Mouse (Mus musculus) hindbrain, embryonic 14.5 days (tissue): ENCODE data around the gene Gm6793. TPM values are rescaled to one million over a fixed set of nuclear protein-coding genes. Genes with fewer than 3 reads are reported as not detected.

ENCODE experiments used
- ATAC-seq: fragments of 200-750 bp; cut with Nextera tagmentation; 2 replicates; pipeline ENCODE4 v1.8.0; 2017; ENCODE audit warnings: moderate number of reproducible peaks, mild to moderate bottlenecking, moderate TSS enrichment, moderate library complexity; ENCODE audit not compliant: low FRiP score
- DNase-seq: peaks from one replicate; pipeline ENCODE4 v3.0.0-alpha.2; 2015; ENCODE audit warnings: low spot score
- H3K27ac ChIP-seq: fragments of 300-500 bp; sonication (generic); 2 replicates; pipeline ENCODE4 v1.5.1; 2014; ENCODE audit warnings: mild to moderate bottlenecking, moderate library complexity
- H3K27me3 ChIP-seq: fragments of 300-500 bp; sonication (generic); 2 replicates; pipeline ENCODE4 v1.6.1; 2014; ENCODE audit warnings: mild to moderate bottlenecking, low read length, mixed read lengths; ENCODE audit not compliant: control insufficient read depth, insufficient read depth
- H3K36me3 ChIP-seq: fragments of 300-500 bp; sonication (generic); replicated peaks from 2 replicates; pipeline ENCODE4 v1.6.1; 2014; ENCODE audit not compliant: control insufficient read depth, insufficient read depth
- H3K4me1 ChIP-seq: fragments of 300-500 bp; sonication (generic); replicated peaks from 2 replicates; pipeline ENCODE4 v1.6.1; 2014; ENCODE audit warnings: antibody characterized with exemption, low read length, mixed read lengths; ENCODE audit not compliant: control insufficient read depth, insufficient read depth
- H3K4me2 ChIP-seq: fragments of 300-500 bp; sonication (generic); replicated peaks from 2 replicates; pipeline ENCODE4 v1.6.1; 2014; ENCODE audit warnings: mild to moderate bottlenecking, moderate library complexity
- H3K4me3 ChIP-seq: fragments of 300-500 bp; sonication (generic); replicated peaks from 2 replicates; pipeline ENCODE4 v1.5.1; 2014; ENCODE audit warnings: mild to moderate bottlenecking, low read length
- H3K9ac ChIP-seq: fragments of 300-500 bp; sonication (generic); 2 replicates; pipeline ENCODE4 v1.6.1; 2014
- H3K9me3 ChIP-seq: fragments of 300-500 bp; sonication (generic); 2 replicates; pipeline ENCODE4 v1.6.1; 2016; ENCODE audit warnings: low read length; ENCODE audit not compliant: control insufficient read depth
- WGBS: fragments of 180-500 bp; shearing (Covaris S2); extraction: QIAGEN DNeasy Blood & Tissue Kit; methylation state at CpG from one replicate; pipeline ENCODE4 v1.1.7; 2014; 5-methylcytosine and 5-hydroxymethylcytosine counted together
- polyA plus RNA-seq: library from polyadenylated mRNA; unstranded; fragments of >200 nt; fragmentation: Nextera tagmentation; extraction: Ambion mirVana; gene quantifications from 2 replicates; pipeline ENCODE4 v1.2.1, GENCODE M21; 2014

Gene Gm6793
- polyA plus RNA-seq, 1 experiment from 2014 or later: 1.2 TPM

DNA sequence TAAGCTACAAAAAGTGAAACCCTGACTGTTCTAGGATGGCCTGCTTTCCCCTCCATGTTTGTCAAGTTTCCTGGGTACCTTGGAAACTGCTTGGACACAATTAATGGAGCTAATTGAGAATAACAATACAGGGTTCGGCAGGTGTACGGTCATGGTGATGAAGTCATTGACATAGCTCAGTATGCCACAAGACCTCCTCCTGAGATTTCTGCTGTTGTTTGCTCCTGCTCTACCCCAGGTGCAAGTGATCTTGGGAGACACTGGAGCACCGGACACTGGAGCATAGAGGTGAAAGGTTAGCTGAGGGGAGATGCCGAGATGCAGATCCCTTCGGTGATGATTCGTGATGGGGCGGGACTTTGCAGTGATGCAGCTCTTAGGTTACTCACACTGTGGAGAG lies 18.2 kb upstream of the Gm6793 start:
- ATAC-seq: no peak
- H3K4me3 ChIP-seq: no peak overlapping the region
- H3K27me3 ChIP-seq: no peaks in the 10 kb centered on the region
- H3K4me1 ChIP-seq: no peaks in the 10 kb centered on the region
- no peak overlapping the region for H3K9ac ChIP-seq
- WGBS: 43% methylated on average over 7 of the region's 7 CpGs
- no peak overlapping the region for H3K4me2 ChIP-seq
- H3K27ac ChIP-seq: no peak overlapping the region
- H3K9me3 ChIP-seq: no peaks in the 10 kb centered on the region
- DNase-seq: no peak
- H3K36me3 ChIP-seq: no peaks in the 10 kb centered on the region

- no peak for ATAC-seq
- no peaks in the 10 kb centered on the region for H3K9me3 ChIP-seq
- H3K4me2 ChIP-seq: no peak overlapping the region
- H3K27me3 ChIP-seq: no peaks in the 10 kb centered on the region
- WGBS: 56% methylated on average over 6 of the region's 6 CpGs
- no peak overlapping the region for H3K4me3 ChIP-seq
- no peaks in the 10 kb centered on the region for H3K36me3 ChIP-seq
- no peak overlapping the region for H3K27ac ChIP-seq
- DNase-seq: no peak
- H3K4me1 ChIP-seq: no peaks in the 10 kb centered on the region
- no peak overlapping the region for H3K9ac ChIP-seq
Observed at GRCm38 (mm10) chr8:112030663-112031062, 15.8 kb upstream of the Gm6793 start.

DNA sequence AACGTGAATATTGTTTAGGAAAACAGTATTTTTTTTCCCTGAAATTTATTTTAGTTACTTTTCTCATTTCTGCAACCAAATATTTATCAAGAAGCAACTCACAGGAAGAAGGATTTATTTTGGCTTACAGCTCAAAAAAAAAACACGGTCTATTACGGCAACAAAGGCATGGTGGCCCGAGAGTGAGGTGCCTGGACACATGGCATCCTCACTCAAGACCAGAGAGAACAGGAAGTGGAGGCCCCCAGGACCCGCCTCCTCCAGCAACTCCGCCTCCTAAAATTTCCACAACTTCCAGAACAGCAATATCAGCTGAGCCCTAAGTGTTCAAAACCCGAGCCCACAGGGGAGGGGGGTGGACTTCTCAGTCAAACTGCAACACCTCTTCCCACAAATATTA lies 14.6 kb upstream of the Gm6793 start:
- ATAC-seq (no peak), DNase-seq (no peak)
- WGBS: 90% methylated on average over 7 of the region's 7 CpGs

DNA sequence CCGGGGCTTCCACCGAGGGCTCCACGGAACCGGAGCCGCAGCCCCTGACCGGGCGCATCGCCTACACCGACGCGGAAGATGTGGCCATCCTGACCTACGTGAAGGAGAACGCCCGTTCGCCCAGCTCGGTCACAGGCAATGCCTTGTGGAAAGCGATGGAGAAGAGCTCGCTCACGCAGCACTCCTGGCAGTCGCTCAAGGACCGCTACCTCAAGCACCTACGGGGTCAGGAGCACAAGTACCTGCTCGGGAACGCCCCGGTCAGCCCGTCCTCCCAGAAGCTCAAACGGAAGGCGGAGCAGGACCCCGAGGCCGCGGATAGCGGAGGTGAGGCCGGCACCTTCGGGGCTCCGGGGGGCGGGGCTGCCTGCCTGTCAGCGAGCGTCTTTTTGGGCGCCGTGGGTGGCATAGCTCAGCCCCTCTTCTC lies 3.0 kb downstream of the Gm6793 start:
- Histone ChIP-seq H3K27ac (peak overlapping the region; percentile 77), H3K27me3 (no peaks in the 10 kb centered on the region), H3K4me1 (peaks cover 19% of the 10 kb centered on the region), H3K36me3 (peaks cover 17% of the 10 kb centered on the region), H3K4me2 (peak overlapping the region; percentile 89), H3K4me3 (peak overlapping the region; percentile 88), H3K9me3 (no peaks in the 10 kb centered on the region), H3K9ac (peak overlapping the region; percentile 91)
- ATAC-seq (no peak; the same call in 1 of the 2 replicates), DNase-seq (no peak)
- WGBS: under 1% methylated on average over 39 of the region's 40 CpGs

More for the DNA sequence above, 14.6 kb upstream of the Gm6793 start:
- Histone ChIP-seq H3K36me3 (no peaks in the 10 kb centered on the region), H3K9ac (no peak overlapping the region), H3K4me1 (no peaks in the 10 kb centered on the region), H3K4me2 (no peak overlapping the region), H3K9me3 (no peaks in the 10 kb centered on the region), H3K27me3 (no peaks in the 10 kb centered on the region), H3K4me3 (no peak overlapping the region), H3K27ac (no peak overlapping the region)

DNA sequence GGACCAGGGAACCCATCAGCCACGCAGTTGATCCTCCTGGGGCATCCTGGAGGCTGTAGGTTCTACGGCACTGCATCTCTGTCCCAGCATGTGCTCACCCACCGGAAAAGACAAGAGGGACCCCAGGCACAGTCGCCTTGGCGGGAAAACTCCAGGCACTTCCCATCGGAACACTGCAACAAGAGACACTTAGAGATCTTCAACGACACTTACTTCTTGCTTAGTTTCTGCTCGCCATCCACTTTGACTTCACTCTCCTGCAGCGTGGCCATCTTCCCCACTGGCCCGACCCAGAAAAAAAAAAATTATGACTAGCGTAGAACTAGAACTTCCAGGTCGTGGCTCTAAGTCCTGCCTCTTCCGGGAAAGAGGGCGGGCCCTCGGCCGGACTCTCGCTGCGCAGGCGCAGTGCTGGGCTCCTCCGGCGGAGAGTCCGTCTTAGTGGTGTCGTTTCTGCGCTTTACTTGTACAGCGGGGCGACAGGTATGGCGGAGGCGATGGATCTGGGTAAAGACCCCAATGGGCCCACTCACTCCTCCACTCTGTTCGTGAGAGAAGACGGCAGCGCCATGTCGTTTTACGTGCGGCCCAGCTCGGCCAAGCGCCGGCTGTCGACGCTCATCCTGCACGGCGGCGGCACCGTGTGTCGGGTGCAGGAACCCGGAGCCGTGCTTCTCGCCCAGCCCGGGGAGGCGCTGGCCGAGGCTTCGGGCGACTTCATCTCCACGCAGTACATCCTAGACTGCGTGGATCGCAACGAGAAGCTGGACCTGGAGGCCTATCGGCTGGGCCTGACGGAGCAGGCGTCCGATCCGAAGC lies 3.6 kb downstream of the Gm6793 start, which contains the start of the genes Kars and Terf2ip:
Kars (minus strand) TSS at position 327 of the 819 bp plus-strand sequence.
Terf2ip (plus strand) TSS at position 402 of the 819 bp plus-strand sequence.
- Histone ChIP-seq H3K27me3 (no peaks in the 10 kb centered on the region), H3K4me3 (peak within 1 kb of the TSS; percentile 88), H3K36me3 (peaks cover 11% of the 10 kb centered on the region), H3K9me3 (no peaks in the 10 kb centered on the region), H3K4me2 (peak within 1 kb of the TSS; percentile 89), H3K4me1 (peaks cover 19% of the 10 kb centered on the region), H3K27ac (peak within 1 kb of the TSS; percentile 77), H3K9ac (peak within 1 kb of the TSS; percentile 91)
- DNase-seq: peak; percentile 96
- peak; percentile 93 for ATAC-seq
- WGBS: under 1% methylated on average over 61 of the region's 61 CpGs

- WGBS: 95% methylated on average over 7 of the region's 7 CpGs
- Histone ChIP-seq H3K4me2 (no peak overlapping the region), H3K9me3 (no peaks in the 10 kb centered on the region), H3K9ac (no peak overlapping the region), H3K36me3 (peaks cover 13% of the 10 kb centered on the region; the same call in 1 of the 2 replicates), H3K27ac (no peak overlapping the region), H3K4me3 (no peak overlapping the region), H3K4me1 (peaks cover 19% of the 10 kb centered on the region), H3K27me3 (no peaks in the 10 kb centered on the region)
- no peak for DNase-seq
- no peak for ATAC-seq
Observed at GRCm38 (mm10) chr8:112009558-112009957, 5.3 kb downstream of the Gm6793 start.

DNA sequence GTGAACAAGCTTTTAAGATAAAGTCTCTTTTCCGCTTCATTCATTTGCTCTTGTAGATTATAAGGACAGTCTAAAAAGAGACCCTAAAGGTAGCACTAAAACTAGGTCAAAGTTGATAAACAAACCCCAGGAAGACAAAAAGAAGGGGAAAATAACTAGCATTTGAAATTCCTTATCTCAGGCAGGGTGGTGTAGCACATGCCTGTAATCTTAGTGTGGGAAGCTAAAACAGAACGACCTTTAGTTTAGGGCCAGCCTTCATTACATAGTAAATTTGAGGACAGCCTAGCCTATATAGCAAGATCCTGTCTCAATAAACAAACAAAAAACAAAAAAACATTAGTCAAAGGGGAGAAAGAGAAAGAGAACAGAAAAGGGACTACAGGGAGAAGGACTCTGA lies 7.2 kb downstream of the Gm6793 start:
- WGBS: 94% methylated on average over 2 of the region's 2 CpGs
- no peak overlapping the region for H3K9ac ChIP-seq

DNA sequence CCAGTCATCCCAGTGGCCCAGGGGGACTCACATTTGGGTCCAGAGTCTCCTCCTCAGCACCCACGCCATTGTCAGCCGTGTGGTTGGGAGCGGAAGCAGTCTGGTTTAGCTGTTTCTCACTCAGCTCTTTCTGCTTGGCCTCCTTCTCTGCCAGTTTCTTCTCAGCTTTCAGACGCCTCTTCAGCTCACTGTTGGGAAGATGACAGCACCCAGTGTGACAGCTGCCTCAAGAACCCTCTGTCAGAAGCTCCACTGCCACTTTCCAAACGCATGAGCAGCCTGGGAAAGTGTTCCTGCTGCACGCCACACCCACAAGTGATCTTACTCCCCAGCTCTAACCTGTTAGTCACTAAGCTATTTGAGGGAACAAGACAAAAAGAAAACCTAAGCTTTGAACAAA lies 9.2 kb downstream of the Gm6793 start:
- 96% methylated on average over 6 of the region's 6 CpGs for WGBS
- Histone ChIP-seq H3K9me3 (no peaks in the 10 kb centered on the region), H3K27ac (no peak overlapping the region), H3K27me3 (no peaks in the 10 kb centered on the region), H3K36me3 (peaks cover 52% of the 10 kb centered on the region), H3K9ac (no peak overlapping the region), H3K4me1 (peaks cover 7% of the 10 kb centered on the region), H3K4me2 (no peak overlapping the region), H3K4me3 (no peak overlapping the region)
- no peak for ATAC-seq
- DNase-seq: no peak

More for the DNA sequence above, 7.2 kb downstream of the Gm6793 start:
- Histone ChIP-seq H3K4me3 (no peak overlapping the region), H3K4me2 (no peak overlapping the region), H3K27ac (no peak overlapping the region), H3K27me3 (no peaks in the 10 kb centered on the region), H3K9me3 (no peaks in the 10 kb centered on the region), H3K36me3 (peaks cover 32% of the 10 kb centered on the region), H3K4me1 (peaks cover 12% of the 10 kb centered on the region)
- DNase-seq (no peak), ATAC-seq (no peak)

DNA sequence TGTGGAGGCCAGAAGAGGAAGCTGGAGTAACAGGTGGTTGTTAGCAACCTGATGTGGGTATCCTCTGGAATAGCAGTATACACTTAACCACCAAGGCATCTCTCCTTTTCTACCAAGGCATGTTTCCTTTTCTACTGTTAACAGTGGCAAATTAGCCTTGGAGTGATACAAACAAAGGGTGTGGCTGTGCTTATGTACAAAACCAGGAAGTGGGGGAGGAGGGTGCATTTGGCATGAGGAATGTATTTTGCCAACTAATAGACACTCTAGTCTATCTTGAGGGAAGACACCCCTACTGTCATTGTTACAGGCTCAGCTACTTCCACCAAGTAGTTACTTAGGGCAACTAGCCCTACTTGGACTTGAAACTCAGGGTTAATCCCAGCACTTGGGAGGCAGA lies 10.1 kb downstream of the Gm6793 start:
- Histone ChIP-seq H3K4me3 (no peak overlapping the region), H3K27ac (no peak overlapping the region), H3K9ac (no peak overlapping the region), H3K27me3 (no peaks in the 10 kb centered on the region), H3K4me2 (no peak overlapping the region), H3K36me3 (peaks cover 61% of the 10 kb centered on the region), H3K4me1 (no peaks in the 10 kb centered on the region), H3K9me3 (no peaks in the 10 kb centered on the region)
- ATAC-seq: no peak
- no peak for DNase-seq
